Mouse (Mus musculus): ENCODE results near the gene Gmeb1.

DNA sequence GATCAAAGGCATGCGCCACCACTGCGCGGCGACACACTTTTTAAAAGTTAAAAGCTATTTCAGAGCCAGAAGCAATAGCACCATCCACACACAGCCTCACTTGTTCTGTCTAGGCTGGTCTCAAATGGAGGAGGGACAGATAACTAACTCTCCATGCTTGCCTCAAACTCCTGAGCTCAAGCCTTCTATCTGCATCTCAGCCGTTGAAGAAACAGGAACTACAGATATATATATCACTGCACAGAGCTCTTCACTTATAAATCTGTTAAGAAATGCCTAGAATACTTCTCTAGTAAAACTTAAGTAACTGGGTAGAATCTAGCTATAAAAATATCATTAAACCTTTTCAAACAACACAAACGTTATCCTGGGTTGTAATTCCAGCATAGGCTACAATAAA lies 67.0 kb downstream of the Gmeb1 start:
- TF ChIP-seq CTCF (IDR thresholded peaks at IDR 0.05; ENCODE audit: control insufficient read depth, insufficient read depth, low read length) (no peak), POLR2A (IDR thresholded peaks at IDR 0.05; ENCODE audit: borderline replicate concordance, control insufficient read depth, low read depth, low read length) (no peak)

Measured in bone marrow, adult 2 months (tissue).